ENCODE assay signal across 10 mouse cellular contexts in genomic region chr5:135963280-135963627, GRCm38 (mm10). TPM values are rescaled to one million over a fixed set of nuclear protein-coding genes. Genes with fewer than 3 reads are reported as not detected.
DNase-seq lines count a peak whose midpoint lies in the region; ATAC-seq and TF ChIP-seq lines count a peak whose summit lies in the region.
"Had no signal": no experiment of that assay in that cellular context is flagged by ENCODE, and none has a peak within 500 bp of the region (broad histone marks: within the 10 kb centered on the region; RNA-seq: fewer than 3 reads in every experiment).

No protein-coding gene starts in this region.

- DNase-seq in layer of hippocampus, adult 2 months (ENCODE audit: low spot score in 2 of 2): no peak
- DNase-seq in layer of hippocampus, adult 8-10 months (ENCODE audit: low spot score in 2 of 2): no peak
- no peak for DNase-seq in embryonic facial prominence, embryonic 10.5 days (ENCODE audit: low spot score)
- DNase-seq in midbrain, postnatal 0 days (ENCODE audit: low spot score): no peak
- no peak for DNase-seq in spleen, adult 12 weeks (ENCODE audit: low spot score)
- DNase-seq in spleen, postnatal 36 days (ENCODE audit: low spot score in 2 of 2): no peak
- DNase-seq in layer of hippocampus, postnatal 14 days (ENCODE audit: low spot score in 2 of 2): no peak
- DNase-seq: adrenal gland, postnatal 10 days had no signal

- no peaks in the 10 kb centered on the region for H3K9me3 ChIP-seq in embryonic facial prominence, embryonic 10.5 days
- no peaks in the 10 kb centered on the region for H3K9me3 ChIP-seq in hindbrain, embryonic 16.5 days (ENCODE audit: control insufficient read depth, low read length)
- no peaks in the 10 kb centered on the region for H3K9me3 ChIP-seq in midbrain, postnatal 0 days (ENCODE audit: low read length)

- 4% methylated on average over 6 of the region's 6 CpGs for WGBS in embryonic facial prominence, embryonic 10.5 days
- WGBS in hindbrain, embryonic 16.5 days: 6% methylated on average over 6 of the region's 6 CpGs
- WGBS in midbrain, postnatal 0 days: 1% methylated on average over 6 of the region's 6 CpGs

- H3K27me3 ChIP-seq in embryonic facial prominence, embryonic 10.5 days (replicated peaks; ENCODE audit: low read depth, poor library complexity, severe bottlenecking): peaks cover 22% of the 10 kb centered on the region
- no peaks in the 10 kb centered on the region for H3K27me3 ChIP-seq in hindbrain, embryonic 16.5 days (replicated peaks; ENCODE audit: control insufficient read depth, insufficient read depth, low read length)
- H3K27me3 ChIP-seq in midbrain, postnatal 0 days (ENCODE audit: insufficient read depth, low read length): no peaks in the 10 kb centered on the region

- H3K9ac ChIP-seq in hindbrain, embryonic 16.5 days (ENCODE audit: low read depth, low read length): peak overlapping the region; percentile 90
- peak overlapping the region; percentile 95 for H3K9ac ChIP-seq in midbrain, postnatal 0 days (replicated peaks; ENCODE audit: low read length, poor library complexity, severe bottlenecking)

- H3K4me1 ChIP-seq in embryonic facial prominence, embryonic 10.5 days: peaks cover 34% of the 10 kb centered on the region
- H3K4me1 ChIP-seq in hindbrain, embryonic 16.5 days (ENCODE audit: control insufficient read depth, insufficient read depth, low read depth, low read length): peaks cover 7% of the 10 kb centered on the region
- H3K4me1 ChIP-seq in midbrain, postnatal 0 days (ENCODE audit: insufficient read depth, low read length): no peaks in the 10 kb centered on the region; the same call in 1 of the 2 replicates

- no peak for TF ChIP-seq CTCF in layer of hippocampus, adult 2 months (conservative IDR thresholded peaks at IDR 0.05)
- TF ChIP-seq CTCF in midbrain, postnatal 0 days (IDR thresholded peaks at IDR 0.05): no peak

- no peaks in the 10 kb centered on the region for H3K36me3 ChIP-seq in embryonic facial prominence, embryonic 10.5 days (replicated peaks)
- H3K36me3 ChIP-seq in hindbrain, embryonic 16.5 days (ENCODE audit: control insufficient read depth, insufficient read depth, low read length): no peaks in the 10 kb centered on the region
- no peaks in the 10 kb centered on the region for H3K36me3 ChIP-seq in midbrain, postnatal 0 days (ENCODE audit: insufficient read depth, low read length)

- H3K4me2 ChIP-seq in hindbrain, embryonic 16.5 days (ENCODE audit: low read length): peak overlapping the region; percentile 96
- H3K4me2 ChIP-seq in midbrain, postnatal 0 days (ENCODE audit: low read depth, low read length, poor library complexity, severe bottlenecking): peak overlapping the region; percentile 96

- peak overlapping the region; percentile 97 for H3K27ac ChIP-seq in layer of hippocampus, adult 2 months
- H3K27ac ChIP-seq in embryonic facial prominence, embryonic 10.5 days (replicated peaks): peak overlapping the region; percentile 95
- peak overlapping the region; percentile 97 for H3K27ac ChIP-seq in hindbrain, embryonic 16.5 days (ENCODE audit: low read depth, low read length)
- peak overlapping the region; percentile 95 for H3K27ac ChIP-seq in midbrain, postnatal 0 days (ENCODE audit: low read depth, low read length)

- ATAC-seq in hindbrain, embryonic 16.5 days: no peak
- no peak for ATAC-seq in midbrain, postnatal 0 days (ENCODE audit: low FRiP score)

- peak overlapping the region; percentile 78 for H3K4me3 ChIP-seq in layer of hippocampus, adult 2 months
- H3K4me3 ChIP-seq in embryonic facial prominence, embryonic 10.5 days: peak overlapping the region; percentile 68
- H3K4me3 ChIP-seq in hindbrain, embryonic 16.5 days (ENCODE audit: low read length): peak overlapping the region; percentile 64
- peak overlapping the region; percentile 56 for H3K4me3 ChIP-seq in midbrain, postnatal 0 days (ENCODE audit: low read depth, low read length)

RNA-seq across cellular contexts. Expression of gene Ssc4d, which starts 11.1 kb away (rescaled TPM):
- total RNA-seq in layer of hippocampus, adult 2 months (2021): 1 to 10 TPM; 1.4 to 1.9 TPM
- 1 to 10 TPM in 2 of 4 experiments, under 1 TPM in 2; 0.76 to 1.7 (median 0.99) TPM for total RNA-seq in layer of hippocampus, adult 8-10 months (2022)
- polyA plus RNA-seq in embryonic facial prominence, embryonic 10.5 days (2016; fragmentation: Nextera tagmentation; extraction: Ambion mirVana): 3.1 and 4.0 TPM in 2 replicates
- 2.9 and 3.4 TPM in 2 replicates for polyA plus RNA-seq in hindbrain, embryonic 16.5 days (2015; fragmentation: Nextera tagmentation; extraction: Ambion mirVana)
- total RNA-seq in midbrain, postnatal 0 days (2014; rRNA removed): 8.0 and 8.9 TPM in 2 replicates
- 3.6 TPM in 2 replicates for polyA plus RNA-seq in midbrain, postnatal 0 days (2015; fragmentation: Nextera tagmentation; extraction: Ambion mirVana)
- 1 to 10 TPM; 1.7 to 2.0 TPM for total RNA-seq in layer of hippocampus, postnatal 14 days (2021)

RNA-seq across cellular contexts. Expression of gene Zp3, which starts 16.6 kb away (rescaled TPM):
- not detected for total RNA-seq in layer of hippocampus, adult 2 months (2021)
- not detected for total RNA-seq in layer of hippocampus, adult 8-10 months (2022)
- not detected in 2 replicates for polyA plus RNA-seq in embryonic facial prominence, embryonic 10.5 days (2016; fragmentation: Nextera tagmentation; extraction: Ambion mirVana)
- polyA plus RNA-seq in hindbrain, embryonic 16.5 days (2015; fragmentation: Nextera tagmentation; extraction: Ambion mirVana): 0.15 TPM in 1 of 2 replicates, not detected in the other
- 0.99 TPM in 1 of 2 replicates, not detected in the other for total RNA-seq in midbrain, postnatal 0 days (2014; rRNA removed)
- polyA plus RNA-seq in midbrain, postnatal 0 days (2015; fragmentation: Nextera tagmentation; extraction: Ambion mirVana): 0.21 and 0.27 TPM in 2 replicates
- not detected for total RNA-seq in layer of hippocampus, postnatal 14 days (2021)
- polyA plus RNA-seq: large intestine, adult 2 months had no signal

RNA-seq across cellular contexts. Expression of gene Ywhag, which starts 28.8 kb away (rescaled TPM):
- total RNA-seq in layer of hippocampus, adult 2 months (2021): 1,000 to 10,000 TPM; 1,218 to 1,292 TPM
- 1,000 to 10,000 TPM; 1,040 to 1,170 (median 1,116) TPM for total RNA-seq in layer of hippocampus, adult 8-10 months (2022)
- 244 and 257 TPM in 2 replicates for polyA plus RNA-seq in embryonic facial prominence, embryonic 10.5 days (2016; fragmentation: Nextera tagmentation; extraction: Ambion mirVana)
- polyA plus RNA-seq in hindbrain, embryonic 16.5 days (2015; fragmentation: Nextera tagmentation; extraction: Ambion mirVana): 996 and 1,023 TPM in 2 replicates
- 357 and 411 TPM in 2 replicates for total RNA-seq in midbrain, postnatal 0 days (2014; rRNA removed)
- 906 and 919 TPM in 2 replicates for polyA plus RNA-seq in midbrain, postnatal 0 days (2015; fragmentation: Nextera tagmentation; extraction: Ambion mirVana)
- 1,000 to 10,000 TPM; 1,522 to 1,558 TPM for total RNA-seq in layer of hippocampus, postnatal 14 days (2021)

RNA-seq across cellular contexts. Expression of gene Dtx2, which starts 31.3 kb away (rescaled TPM):
- 1 to 10 TPM; 8.0 to 8.3 TPM for total RNA-seq in layer of hippocampus, adult 2 months (2021)
- total RNA-seq in layer of hippocampus, adult 8-10 months (2022): 10 to 100 TPM in 2 of 4 experiments, 1 to 10 TPM in 2; 8.3 to 11.1 (median 9.8) TPM
- 38.5 and 39.2 TPM in 2 replicates for polyA plus RNA-seq in embryonic facial prominence, embryonic 10.5 days (2016; fragmentation: Nextera tagmentation; extraction: Ambion mirVana)
- polyA plus RNA-seq in hindbrain, embryonic 16.5 days (2015; fragmentation: Nextera tagmentation; extraction: Ambion mirVana): 22.9 and 28.6 TPM in 2 replicates
- 22.3 and 25.4 TPM in 2 replicates for total RNA-seq in midbrain, postnatal 0 days (2014; rRNA removed)
- 20.1 and 20.5 TPM in 2 replicates for polyA plus RNA-seq in midbrain, postnatal 0 days (2015; fragmentation: Nextera tagmentation; extraction: Ambion mirVana)
- total RNA-seq in layer of hippocampus, postnatal 14 days (2021): 1 to 10 TPM; 9.1 to 9.5 TPM
